Mouse (Mus musculus) embryonic fibroblast, embryonic 13.5 days (primary cell): ENCODE data around the gene Nasp.

Source experiments
- CTCF ChIP-seq: IDR thresholded peaks from 2 replicates; pipeline ENCODE4 v1.5.1; 2011; ENCODE audit warnings: mild to moderate bottlenecking, control low read depth, low read length, moderate library complexity, borderline replicate concordance; ENCODE audit not compliant: insufficient read depth
- POLR2A ChIP-seq: IDR thresholded peaks from 2 replicates; pipeline ENCODE4 v1.6.1; 2011; ENCODE audit warnings: low read depth, mild to moderate bottlenecking, control low read depth, low read length, moderate library complexity

- TF ChIP-seq CTCF (no peak), POLR2A (no peak)
Measured at GRCm38 (mm10) chr4:116615237-116615636, 12.5 kb downstream of the Nasp start.
